Mouse (Mus musculus): Measurements from ENCODE around the gene Cenpb. TPM values are rescaled to one million over a fixed set of nuclear protein-coding genes. Genes with fewer than 3 reads are reported as not detected.

Gene Cenpb
- polyA plus RNA-seq, 1 experiment: 28.5 TPM

- TF ChIP-seq CTCF (IDR thresholded peaks at IDR 0.05; ENCODE audit: control insufficient read depth, insufficient read depth, low read length): no peak
- TF ChIP-seq POLR2A (IDR thresholded peaks at IDR 0.05; ENCODE audit: borderline replicate concordance, control insufficient read depth, low read depth, low read length): no peak
- H3K4me1 ChIP-seq (ENCODE audit: control insufficient read depth, insufficient read depth, low read length): peaks cover 5% of the 10 kb centered on the region; the same call in 1 of the 2 replicates
Observed at GRCm38 (mm10) chr2:131215941-131216858, 36.3 kb upstream of the Cenpb start.

GRCm38 (mm10) chr2:131213773-131214172, 33.9 kb upstream of the Cenpb start:
- WGBS: 66% methylated on average over 7 of the region's 7 CpGs
- peak overlapping the region; percentile 25 for H3K27ac ChIP-seq (ENCODE audit: control insufficient read depth, insufficient read depth, low read depth, low read length, poor library complexity)
- TF ChIP-seq POLR2A (IDR thresholded peaks at IDR 0.05; ENCODE audit: borderline replicate concordance, control insufficient read depth, low read depth, low read length) (no peak), CTCF (IDR thresholded peaks at IDR 0.05; ENCODE audit: control insufficient read depth, insufficient read depth, low read length) (no peak)
- peaks cover 7% of the 10 kb centered on the region; the same call in 1 of the 2 replicates for H3K4me1 ChIP-seq (ENCODE audit: control insufficient read depth, insufficient read depth, low read length)
- no peak overlapping the region for H3K4me3 ChIP-seq (replicated peaks; ENCODE audit: control insufficient read depth, low read depth, low read length)

More at GRCm38 (mm10) chr2:131215941-131216858, 36.3 kb upstream of the Cenpb start:
- WGBS: 87% methylated on average over 7 of the region's 7 CpGs
- Histone ChIP-seq H3K4me3 (replicated peaks; ENCODE audit: control insufficient read depth, low read depth, low read length) (no peak overlapping the region), H3K27ac (ENCODE audit: control insufficient read depth, insufficient read depth, low read depth, low read length, poor library complexity) (no peak overlapping the region)

GRCm38 (mm10) chr2:131211026-131211615, 31.3 kb upstream of the Cenpb start:
- 55% methylated on average over 9 of the region's 9 CpGs for WGBS
- peak overlapping the region; percentile 7; the same call in 1 of the 2 replicates for H3K27ac ChIP-seq (ENCODE audit: control insufficient read depth, insufficient read depth, low read depth, low read length, poor library complexity)
- no peak for TF ChIP-seq POLR2A (IDR thresholded peaks at IDR 0.05; ENCODE audit: borderline replicate concordance, control insufficient read depth, low read depth, low read length)
- no peak for TF ChIP-seq CTCF (IDR thresholded peaks at IDR 0.05; ENCODE audit: control insufficient read depth, insufficient read depth, low read length)

GRCm38 (mm10) chr2:131209969-131210792, 30.3 kb upstream of the Cenpb start:
- TF ChIP-seq CTCF (IDR thresholded peaks at IDR 0.05; ENCODE audit: control insufficient read depth, insufficient read depth, low read length): peak; percentile 75
- TF ChIP-seq POLR2A (IDR thresholded peaks at IDR 0.05; ENCODE audit: borderline replicate concordance, control insufficient read depth, low read depth, low read length): peak; percentile 60
- Histone ChIP-seq H3K4me1 (ENCODE audit: control insufficient read depth, insufficient read depth, low read length) (peaks cover 9% of the 10 kb centered on the region), H3K4me3 (replicated peaks; ENCODE audit: control insufficient read depth, low read depth, low read length) (peak overlapping the region; percentile 81), H3K27ac (ENCODE audit: control insufficient read depth, insufficient read depth, low read depth, low read length, poor library complexity) (peak overlapping the region; percentile 94)
- WGBS: under 1% methylated on average over 50 of the region's 50 CpGs

More at GRCm38 (mm10) chr2:131211026-131211615, 31.3 kb upstream of the Cenpb start:
- Histone ChIP-seq H3K4me1 (ENCODE audit: control insufficient read depth, insufficient read depth, low read length) (peaks cover 9% of the 10 kb centered on the region), H3K4me3 (replicated peaks; ENCODE audit: control insufficient read depth, low read depth, low read length) (peak overlapping the region; percentile 81)

GRCm38 (mm10) chr2:131209125-131209795, 29.4 kb upstream of the Cenpb start:
- 50% methylated on average over 4 of the region's 4 CpGs for WGBS
- TF ChIP-seq POLR2A (IDR thresholded peaks at IDR 0.05; ENCODE audit: borderline replicate concordance, control insufficient read depth, low read depth, low read length): no peak
- no peak for TF ChIP-seq CTCF (IDR thresholded peaks at IDR 0.05; ENCODE audit: control insufficient read depth, insufficient read depth, low read length)
- no peak overlapping the region for H3K4me3 ChIP-seq (replicated peaks; ENCODE audit: control insufficient read depth, low read depth, low read length)
- H3K27ac ChIP-seq (ENCODE audit: control insufficient read depth, insufficient read depth, low read depth, low read length, poor library complexity): peak overlapping the region; percentile 94
- H3K4me1 ChIP-seq (ENCODE audit: control insufficient read depth, insufficient read depth, low read length): peaks cover 11% of the 10 kb centered on the region

- peaks cover 11% of the 10 kb centered on the region for H3K4me1 ChIP-seq (ENCODE audit: control insufficient read depth, insufficient read depth, low read length)
- no peak overlapping the region for H3K27ac ChIP-seq (ENCODE audit: control insufficient read depth, insufficient read depth, low read depth, low read length, poor library complexity)
- TF ChIP-seq CTCF (IDR thresholded peaks at IDR 0.05; ENCODE audit: control insufficient read depth, insufficient read depth, low read length) (no peak), POLR2A (IDR thresholded peaks at IDR 0.05; ENCODE audit: borderline replicate concordance, control insufficient read depth, low read depth, low read length) (no peak)
- WGBS: 97% methylated on average over 2 of the region's 2 CpGs
- H3K4me3 ChIP-seq (replicated peaks; ENCODE audit: control insufficient read depth, low read depth, low read length): no peak overlapping the region
Observed at GRCm38 (mm10) chr2:131208356-131208755, 28.5 kb upstream of the Cenpb start.

GRCm38 (mm10) chr2:131206778-131207177, 26.9 kb upstream of the Cenpb start, which contains the start of gene Ap5s1:
TSS of gene Ap5s1 (plus strand) at chr2:131207078.
- Histone ChIP-seq H3K4me1 (ENCODE audit: control insufficient read depth, insufficient read depth, low read length) (peaks cover 9% of the 10 kb centered on the region), H3K4me3 (replicated peaks; ENCODE audit: control insufficient read depth, low read depth, low read length) (no peak within 1 kb of the TSS), H3K27ac (ENCODE audit: control insufficient read depth, insufficient read depth, low read depth, low read length, poor library complexity) (peak within 1 kb of the TSS; percentile 12; the same call in 1 of the 2 replicates)
- 62% methylated on average over 4 of the region's 4 CpGs for WGBS
- no peak for TF ChIP-seq POLR2A (IDR thresholded peaks at IDR 0.05; ENCODE audit: borderline replicate concordance, control insufficient read depth, low read depth, low read length)

All from bone marrow, adult 2 months (tissue).